9 mouse cellular contexts compared by ENCODE assay signal in the genomic region with DNA sequence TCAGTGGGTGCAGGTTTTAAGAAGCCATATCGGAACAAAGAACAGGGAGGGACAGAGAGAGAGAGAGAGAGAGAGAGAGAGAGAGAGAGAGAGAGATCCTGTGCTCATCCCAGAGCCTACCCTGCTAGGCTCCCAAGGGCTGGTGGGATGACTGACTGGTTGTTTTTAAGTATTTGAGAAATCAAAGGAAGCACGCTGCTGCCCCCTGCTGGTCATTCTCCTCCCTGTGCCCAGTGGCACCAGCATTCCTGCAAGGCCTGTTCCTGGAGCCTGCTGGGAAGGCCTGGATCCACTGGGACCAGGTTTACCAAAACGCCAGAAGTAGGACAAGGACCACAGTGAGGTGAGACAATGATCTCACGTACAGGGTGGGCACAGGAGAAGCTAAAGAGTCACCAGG. TPM values are rescaled to one million over a fixed set of nuclear protein-coding genes. Genes with fewer than 3 reads are reported as not detected.
DNase-seq lines count a peak whose midpoint lies in the region; ATAC-seq and TF ChIP-seq lines count a peak whose summit lies in the region.
"Had no signal": no experiment of that assay in that cellular context is flagged by ENCODE, and none has a peak within 500 bp of the region (broad histone marks: within the 10 kb centered on the region; RNA-seq: fewer than 3 reads in every experiment).

No protein-coding gene starts in this region.

- WGBS in neural tube, embryonic 15.5 days, result 17% methylated on average over 4 of the region's 4 CpGs
- WGBS in intestine, postnatal 0 days, result 23% methylated on average over 4 of the region's 4 CpGs
- WGBS in limb, embryonic 11.5 days, result 24% methylated on average over 4 of the region's 4 CpGs

- no peak overlapping the region for H3K4me3 ChIP-seq in neural tube, embryonic 15.5 days (replicated peaks)
- no peak overlapping the region for H3K4me3 ChIP-seq in intestine, postnatal 0 days (ENCODE audit: low read depth, low read length)
- H3K4me3 ChIP-seq in limb, embryonic 11.5 days (ENCODE audit: low read depth, low read length), result no peak overlapping the region
- H3K4me3 ChIP-seq: heart, embryonic 13.5 days had no signal

- peak; percentile 90 for TF ChIP-seq CTCF in intestine, postnatal 0 days (IDR thresholded peaks at IDR 0.05; ENCODE audit: low read depth)

- no peak overlapping the region for H3K4me2 ChIP-seq in neural tube, embryonic 15.5 days
- no peak overlapping the region for H3K4me2 ChIP-seq in intestine, postnatal 0 days (replicated peaks; ENCODE audit: low read depth)
- no peak overlapping the region for H3K4me2 ChIP-seq in limb, embryonic 11.5 days (ENCODE audit: low read depth, severe bottlenecking)
- H3K4me2 ChIP-seq: heart, embryonic 13.5 days had no signal

- ATAC-seq in neural tube, embryonic 15.5 days (ENCODE audit: low FRiP score), result no peak; the same call in 1 of the 2 replicates
- ATAC-seq in intestine, postnatal 0 days, result no peak
- ATAC-seq in limb, embryonic 11.5 days (ENCODE audit: insufficient number of reproducible peaks, low FRiP score, low TSS enrichment, low read depth), result no peak

- H3K9me3 ChIP-seq in neural tube, embryonic 15.5 days (replicated peaks), result no peaks in the 10 kb centered on the region
- H3K9me3 ChIP-seq in intestine, postnatal 0 days (ENCODE audit: control insufficient read depth), result no peaks in the 10 kb centered on the region
- H3K9me3 ChIP-seq in limb, embryonic 11.5 days (ENCODE audit: control insufficient read depth, low read length), result no peaks in the 10 kb centered on the region
- H3K9me3 ChIP-seq: heart, embryonic 13.5 days had no signal

- no peak overlapping the region for H3K27ac ChIP-seq in neural tube, embryonic 15.5 days (replicated peaks)
- no peak overlapping the region for H3K27ac ChIP-seq in intestine, postnatal 0 days (ENCODE audit: low read depth, low read length)
- H3K27ac ChIP-seq in limb, embryonic 11.5 days (replicated peaks; ENCODE audit: low read depth, low read length), result no peak overlapping the region
- H3K27ac ChIP-seq: heart, embryonic 13.5 days had no signal

- H3K4me1 ChIP-seq in neural tube, embryonic 15.5 days, result peaks cover 18% of the 10 kb centered on the region
- H3K4me1 ChIP-seq in intestine, postnatal 0 days (replicated peaks; ENCODE audit: control insufficient read depth, insufficient read depth, low read length), result no peaks in the 10 kb centered on the region
- H3K4me1 ChIP-seq in limb, embryonic 11.5 days (ENCODE audit: control insufficient read depth, insufficient read depth, low read length), result no peaks in the 10 kb centered on the region; the same call in 1 of the 2 replicates

- peak; percentile 88 for DNase-seq in neural tube, embryonic 10.5 days (ENCODE audit: extremely low spot score, low spot score)
- DNase-seq in cerebellum, adult 9-10 months, result peak; percentile 98
- peak; percentile 82 to 95 for DNase-seq in frontal cortex, postnatal 14 days (ENCODE audit: low spot score in 2 of 2)
- DNase-seq in limb, embryonic 11.5 days (ENCODE audit: low spot score), result peak; percentile 94
- DNase-seq in ovary, postnatal 14 days (ENCODE audit: low spot score), result peak; percentile 87
- DNase-seq in thymus, postnatal 25 days, result peak; percentile 48

- peaks cover 6% of the 10 kb centered on the region for H3K27me3 ChIP-seq in neural tube, embryonic 15.5 days (replicated peaks)
- no peaks in the 10 kb centered on the region for H3K27me3 ChIP-seq in intestine, postnatal 0 days (replicated peaks; ENCODE audit: control insufficient read depth, insufficient read depth, low read length)
- no peaks in the 10 kb centered on the region for H3K27me3 ChIP-seq in limb, embryonic 11.5 days (ENCODE audit: control insufficient read depth, insufficient read depth, low read length)

- H3K9ac ChIP-seq in neural tube, embryonic 15.5 days (replicated peaks), result no peak overlapping the region
- H3K9ac ChIP-seq in intestine, postnatal 0 days (ENCODE audit: low read depth, low read length), result no peak overlapping the region
- H3K9ac ChIP-seq in limb, embryonic 11.5 days (ENCODE audit: low read length), result no peak overlapping the region
- H3K9ac ChIP-seq: heart, embryonic 13.5 days had no signal

- no peaks in the 10 kb centered on the region for H3K36me3 ChIP-seq in neural tube, embryonic 15.5 days
- H3K36me3 ChIP-seq in intestine, postnatal 0 days (ENCODE audit: control insufficient read depth, insufficient read depth), result no peaks in the 10 kb centered on the region
- no peaks in the 10 kb centered on the region for H3K36me3 ChIP-seq in limb, embryonic 11.5 days (ENCODE audit: control insufficient read depth, insufficient read depth, low read length)
- H3K36me3 ChIP-seq: heart, embryonic 13.5 days had no signal

RNA-seq across cellular contexts. Expression of a gene that starts 26.7 kb away (rescaled TPM):
- polyA plus RNA-seq in neural tube, embryonic 15.5 days (2015; fragmentation: Nextera tagmentation; extraction: Ambion mirVana), result 12.4 and 13.9 TPM in 2 replicates
- 0.61 and 0.73 TPM in 2 replicates for polyA plus RNA-seq in intestine, postnatal 0 days (2015; fragmentation: Nextera tagmentation; extraction: Ambion mirVana)
- polyA plus RNA-seq in limb, embryonic 11.5 days (2014; fragmentation: Nextera tagmentation; extraction: Ambion mirVana), result 5.3 and 5.4 TPM in 2 replicates

RNA-seq across cellular contexts. Expression of a gene that starts 46.2 kb away (rescaled TPM):
- 4.4 and 5.7 TPM in 2 replicates for polyA plus RNA-seq in neural tube, embryonic 15.5 days (2015; fragmentation: Nextera tagmentation; extraction: Ambion mirVana)
- polyA plus RNA-seq in intestine, postnatal 0 days (2015; fragmentation: Nextera tagmentation; extraction: Ambion mirVana), result not detected in 2 replicates
- polyA plus RNA-seq in limb, embryonic 11.5 days (2014; fragmentation: Nextera tagmentation; extraction: Ambion mirVana), result 0.95 and 0.96 TPM in 2 replicates

RNA-seq across cellular contexts. Expression of a gene that starts 48.0 kb away (rescaled TPM):
- polyA plus RNA-seq in neural tube, embryonic 15.5 days (2015; fragmentation: Nextera tagmentation; extraction: Ambion mirVana), result 51.4 and 55.5 TPM in 2 replicates
- 24.5 and 25.1 TPM in 2 replicates for polyA plus RNA-seq in intestine, postnatal 0 days (2015; fragmentation: Nextera tagmentation; extraction: Ambion mirVana)
- 70.4 and 72.9 TPM in 2 replicates for polyA plus RNA-seq in limb, embryonic 11.5 days (2014; fragmentation: Nextera tagmentation; extraction: Ambion mirVana)

Comparison
In these comparisons a context has a peak if more than half of its experiments do, and no peak if none do; other contexts are left out.
1. DNase-seq: peak in every context shown above with its lines; median percentile 98 in cerebellum, adult 9-10 months; 94 in limb, embryonic 11.5 days; 88 in frontal cortex, postnatal 14 days; 88 in neural tube, embryonic 10.5 days; 87 in ovary, postnatal 14 days; 48 in thymus, postnatal 25 days.